Mouse (Mus musculus) olfactory bulb, adult 2 months (tissue): Measurements from ENCODE around the gene Micall2.

Experiments used
- CTCF ChIP-seq: fragments of 200-500 bp; IDR thresholded peaks from 2 replicates; pipeline ENCODE4 v1.5.1; 2012; ENCODE audit warnings: low read depth, mild to moderate bottlenecking, low read length, moderate library complexity; ENCODE audit not compliant: insufficient read depth
- POLR2A ChIP-seq: fragments of 200-500 bp; IDR thresholded peaks from 2 replicates; pipeline ENCODE4 v1.6.1; 2012; ENCODE audit warnings: mild to moderate bottlenecking, low read depth, low read length, moderate library complexity; ENCODE audit not compliant: insufficient read depth

DNA sequence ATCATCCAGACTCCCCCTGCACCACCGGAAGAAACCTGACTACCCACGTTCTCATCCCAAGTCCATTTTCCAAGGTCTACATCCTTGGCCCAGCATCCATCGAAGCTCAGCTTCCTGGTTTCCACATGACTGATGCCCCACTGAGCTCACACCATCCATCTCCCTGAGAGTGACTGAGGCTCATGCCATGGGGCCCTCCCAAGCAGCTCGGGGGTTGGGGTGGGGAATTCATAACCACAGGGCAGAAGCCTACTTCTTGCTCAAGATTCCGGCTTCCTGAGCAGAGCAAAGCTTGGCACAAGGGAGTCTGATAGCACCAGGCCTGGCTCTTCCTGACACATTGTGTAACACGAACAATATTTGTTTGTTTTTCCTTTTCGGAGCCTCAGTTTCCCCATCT lies 1.4 kb downstream of the Micall2 start:
- no peak for TF ChIP-seq POLR2A
- TF ChIP-seq CTCF, result no peak
